Mouse (Mus musculus) thymus, adult 2 months (tissue): ENCODE data around the gene Fam98c. TPM values are rescaled to one million over a fixed set of nuclear protein-coding genes. Genes with fewer than 3 reads are reported as not detected.
"Not testable (repeated sequence)": the region's sequence is repeated elsewhere in the genome, so short reads cannot be mapped to it uniquely, and the experiment has no call there.

Experiments
- DNase-seq: peaks from one replicate; pipeline ENCODE4 v3.0.0; 2021
- H3K27ac ChIP-seq: fragments of 200-500 bp; 2 replicates; pipeline ENCODE4 v1.5.1; 2012; ENCODE audit warnings: low read length, control low read depth; ENCODE audit not compliant: control insufficient read depth, insufficient read depth
- H3K27me3 ChIP-seq: fragments of 200-500 bp; 2 replicates; pipeline ENCODE4 v1.6.1; 2012; ENCODE audit warnings: mild to moderate bottlenecking, low read length, moderate library complexity, mixed read lengths; ENCODE audit not compliant: control insufficient read depth, insufficient read depth
- H3K36me3 ChIP-seq: fragments of 200-500 bp; 2 replicates; pipeline ENCODE4 v1.6.1; 2012; ENCODE audit warnings: mild to moderate bottlenecking, low read length, moderate library complexity; ENCODE audit not compliant: control insufficient read depth, insufficient read depth
- H3K4me1 ChIP-seq: fragments of 200-500 bp; replicated peaks from 2 replicates; pipeline ENCODE4 v1.6.1; 2012; ENCODE audit warnings: low read length; ENCODE audit not compliant: control insufficient read depth, insufficient read depth
- H3K4me3 ChIP-seq: fragments of 200-500 bp; 2 replicates; pipeline ENCODE4 v1.5.1; 2012; ENCODE audit warnings: mild to moderate bottlenecking, low read length, control low read depth, moderate library complexity; ENCODE audit not compliant: control insufficient read depth, insufficient read depth
- CTCF ChIP-seq: fragments of 200-500 bp; IDR thresholded peaks from 2 replicates; pipeline ENCODE4 v1.5.1; 2012; ENCODE audit warnings: mild to moderate bottlenecking, control low read depth, low read length, moderate library complexity, borderline replicate concordance; ENCODE audit not compliant: control insufficient read depth, poor library complexity, insufficient read depth; ENCODE audit errors: extremely low read depth
- POLR2A ChIP-seq: fragments of 200-500 bp; IDR thresholded peaks from 2 replicates; pipeline ENCODE4 v1.6.1; 2012; ENCODE audit warnings: mild to moderate bottlenecking, low read length, control low read depth, moderate library complexity; ENCODE audit not compliant: control insufficient read depth, poor library complexity, insufficient read depth; ENCODE audit errors: extremely low read depth
- WGBS: fragments of 180-500 bp; shearing (Covaris S2); methylation state at CpG from one replicate; pipeline ENCODE4 v1.1.7; 2018; 5-methylcytosine and 5-hydroxymethylcytosine counted together
- polyA plus RNA-seq: library from polyadenylated mRNA; depleted of rRNA; stranded (reverse); fragments of >200 nt; gene quantifications from 2 replicates; pipeline ENCODE4 v1.2.3, GENCODE M21; 2012

The Fam98c gene
- polyA plus RNA-seq, 1 experiment = 92.3 TPM

DNA sequence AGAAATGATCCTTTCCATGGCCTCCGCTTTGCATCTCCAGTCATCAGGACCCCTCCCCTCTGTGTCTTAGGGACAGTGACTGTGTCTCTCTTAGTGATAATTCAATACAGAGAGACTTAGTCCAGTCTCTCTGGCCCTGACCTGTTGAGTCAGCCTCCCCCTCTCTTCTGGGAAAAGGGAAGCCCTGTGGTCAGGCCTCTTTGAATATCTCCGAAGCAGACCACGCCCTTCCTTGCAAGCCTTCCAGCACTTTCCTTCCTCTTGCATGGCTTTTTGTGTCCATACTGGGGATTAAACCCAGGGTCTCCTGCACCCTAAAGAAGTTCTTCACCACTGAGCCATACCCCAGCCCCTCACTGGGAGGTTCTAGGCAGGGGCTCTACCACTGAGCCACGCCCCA lies 12.0 kb downstream of the Fam98c start:
- DNase-seq = no peak

GRCm38 (mm10) chr7:29141416-29141815 lies 14.6 kb downstream of the Fam98c start:
- no peaks in the 10 kb centered on the region for H3K36me3 ChIP-seq
- peak overlapping the region; percentile 30 for H3K27ac ChIP-seq
- DNase-seq = peak; percentile 62
- 0 out of 2 replicates have a peak, but pooled peaks have one; percentile 16 for TF ChIP-seq CTCF
- TF ChIP-seq POLR2A = no peak
- H3K4me1 ChIP-seq = peaks cover 25% of the 10 kb centered on the region
- WGBS = 20% methylated on average over 8 of the region's 8 CpGs
- no peak overlapping the region for H3K4me3 ChIP-seq
- H3K27me3 ChIP-seq = no peaks in the 10 kb centered on the region

More for the DNA sequence above, 12.0 kb downstream of the Fam98c start:
- H3K27me3 ChIP-seq = no peaks in the 10 kb centered on the region
- 74% methylated on average over 4 of the region's 4 CpGs for WGBS
- no peaks in the 10 kb centered on the region for H3K36me3 ChIP-seq
- TF ChIP-seq CTCF (no peak), POLR2A (no peak)
- no peak overlapping the region for H3K4me3 ChIP-seq
- no peak overlapping the region for H3K27ac ChIP-seq
- peaks cover 21% of the 10 kb centered on the region for H3K4me1 ChIP-seq

DNA sequence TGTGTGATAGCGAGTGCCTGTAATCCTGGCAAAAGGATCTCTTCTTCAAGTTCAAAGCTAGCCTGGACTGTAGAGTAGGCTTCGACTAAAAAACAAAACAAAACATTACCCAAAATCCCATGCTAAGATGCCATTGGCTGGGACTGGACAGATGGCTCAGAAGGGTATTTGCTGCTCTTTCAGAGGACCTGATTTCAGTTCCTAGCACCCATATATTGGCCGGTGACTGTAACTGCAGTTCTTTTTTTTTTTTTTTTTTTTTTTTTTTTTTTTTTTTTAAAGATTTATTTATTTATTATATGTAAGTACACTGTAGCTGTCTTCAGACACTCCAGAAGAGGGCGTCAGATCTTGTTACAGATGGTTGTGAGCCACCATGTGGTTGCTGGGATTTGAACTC lies 16.8 kb downstream of the Fam98c start:
- not testable (repeated sequence) for H3K36me3 ChIP-seq, H3K4me3 ChIP-seq, H3K27ac ChIP-seq, H3K27me3 ChIP-seq, DNase-seq
- 94% methylated on average over 3 of the region's 4 CpGs for WGBS
- peaks cover 38% of the 10 kb centered on the region for H3K4me1 ChIP-seq

DNA sequence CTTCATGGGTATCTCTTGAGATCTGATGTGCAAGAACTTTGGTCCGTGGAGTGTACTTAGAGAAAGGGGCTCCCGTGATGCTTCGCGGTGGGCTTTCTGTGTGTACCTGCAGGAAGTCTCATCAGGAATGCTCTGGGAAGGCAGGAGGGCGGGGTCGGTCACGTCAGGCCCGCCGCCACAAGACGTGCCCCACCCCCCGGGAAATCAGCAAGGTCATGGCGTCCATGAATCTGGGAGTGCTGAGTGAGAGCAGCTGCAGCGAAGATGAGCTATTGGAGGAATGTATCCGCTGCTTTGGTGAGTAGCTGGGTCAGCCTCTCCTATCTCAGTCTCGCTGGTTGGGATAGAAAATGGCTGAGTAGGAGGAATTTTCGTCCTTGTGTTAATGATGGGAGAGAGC lies 18.6 kb downstream of the Fam98c start:
- Histone ChIP-seq H3K4me1 (peaks cover 42% of the 10 kb centered on the region), H3K27ac (no peak overlapping the region), H3K27me3 (no peaks in the 10 kb centered on the region), H3K4me3 (no peak overlapping the region), H3K36me3 (no peaks in the 10 kb centered on the region)
- no peak for DNase-seq
- TF ChIP-seq POLR2A = no peak
- TF ChIP-seq CTCF = no peak
- 92% methylated on average over 16 of the region's 16 CpGs for WGBS

GRCm38 (mm10) chr7:29134693-29135386 lies 21.2 kb downstream of the Fam98c start, which contains the start of gene Rasgrp4:
Gene Rasgrp4, plus strand, starts transcription at chr7:29134851.
- TF ChIP-seq CTCF (no peak), POLR2A (no peak)
- WGBS = 3% methylated on average over 12 of the region's 20 CpGs
- peaks cover 23% of the 10 kb centered on the region for H3K4me1 ChIP-seq
- no peaks in the 10 kb centered on the region for H3K27me3 ChIP-seq
- H3K27ac ChIP-seq = peak within 1 kb of the TSS; percentile 16; the same call in 1 of the 2 replicates
- H3K36me3 ChIP-seq = no peaks in the 10 kb centered on the region
- DNase-seq = peak; percentile 90
- peak within 1 kb of the TSS; percentile 36 for H3K4me3 ChIP-seq

DNA sequence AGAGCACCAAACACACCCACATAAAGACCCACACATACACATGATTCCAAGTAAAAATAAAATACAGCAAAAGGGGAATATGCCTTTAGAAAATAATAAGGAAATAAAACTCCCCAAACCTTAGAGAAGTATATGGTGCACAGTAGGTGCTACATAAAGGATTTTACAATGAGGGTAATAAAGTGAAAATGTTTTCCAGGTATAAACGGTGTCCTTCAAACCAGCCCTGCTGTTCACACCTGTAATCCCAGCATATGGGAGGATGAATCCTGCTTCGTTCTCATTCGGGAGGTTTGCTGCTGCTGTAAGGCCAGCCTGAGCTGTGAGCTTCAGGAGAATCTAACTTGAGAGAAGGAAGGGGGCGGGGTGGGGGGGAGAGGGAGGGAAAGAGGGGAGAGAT lies 21.8 kb downstream of the Fam98c start:
- Histone ChIP-seq H3K27me3 (no peaks in the 10 kb centered on the region), H3K36me3 (no peaks in the 10 kb centered on the region), H3K4me1 (peaks cover 23% of the 10 kb centered on the region), H3K4me3 (peak overlapping the region; percentile 21; the same call in 1 of the 2 replicates), H3K27ac (no peak overlapping the region)
- no peak for DNase-seq
- TF ChIP-seq POLR2A (no peak), CTCF (no peak)
- 0% methylated on average over 4 of the region's 4 CpGs for WGBS

DNA sequence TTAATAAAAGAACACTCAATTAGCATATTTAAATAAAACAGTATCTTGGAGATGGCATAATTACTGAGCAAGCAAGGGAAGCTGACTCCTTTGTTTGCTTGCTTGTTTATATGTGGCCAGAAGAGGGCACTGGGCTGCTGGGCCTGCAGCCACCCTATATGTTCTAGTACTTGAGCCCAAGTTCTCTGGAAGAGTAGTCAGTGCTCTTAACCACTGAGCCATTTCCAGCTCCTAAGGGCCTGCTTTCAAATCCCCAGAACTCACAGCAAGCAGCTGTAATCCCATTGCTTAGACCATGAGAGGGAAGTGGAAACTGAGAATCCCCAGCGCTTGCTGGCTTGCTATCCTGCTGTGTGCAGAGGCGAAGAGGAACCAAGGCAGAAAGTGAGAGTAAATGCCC lies 27.3 kb downstream of the Fam98c start:
- TF ChIP-seq CTCF (no peak), POLR2A (no peak)
- H3K4me3 ChIP-seq = no peak overlapping the region
- 86% methylated on average over 2 of the region's 2 CpGs for whole genome bisulfite sequencing
- no peaks in the 10 kb centered on the region for H3K36me3 ChIP-seq
- peaks cover 7% of the 10 kb centered on the region for H3K4me1 ChIP-seq
- DNase-seq = peak; percentile 55
- no peaks in the 10 kb centered on the region for H3K27me3 ChIP-seq
- no peak overlapping the region for H3K27ac ChIP-seq
